Mouse (Mus musculus) heart, adult 9 months (tissue): ENCODE data around the gene Arpc2.
A peak's percentile ranks its signal among the peaks of the same experiment; 100 is the strongest.

Source experiments
- DNase-seq, 2 experiments: peaks; one replicate each; pipeline ENCODE4 v3.0.0; 2022; ENCODE audit warnings: low spot score in 2 of 2

The Arpc2 gene

DNA sequence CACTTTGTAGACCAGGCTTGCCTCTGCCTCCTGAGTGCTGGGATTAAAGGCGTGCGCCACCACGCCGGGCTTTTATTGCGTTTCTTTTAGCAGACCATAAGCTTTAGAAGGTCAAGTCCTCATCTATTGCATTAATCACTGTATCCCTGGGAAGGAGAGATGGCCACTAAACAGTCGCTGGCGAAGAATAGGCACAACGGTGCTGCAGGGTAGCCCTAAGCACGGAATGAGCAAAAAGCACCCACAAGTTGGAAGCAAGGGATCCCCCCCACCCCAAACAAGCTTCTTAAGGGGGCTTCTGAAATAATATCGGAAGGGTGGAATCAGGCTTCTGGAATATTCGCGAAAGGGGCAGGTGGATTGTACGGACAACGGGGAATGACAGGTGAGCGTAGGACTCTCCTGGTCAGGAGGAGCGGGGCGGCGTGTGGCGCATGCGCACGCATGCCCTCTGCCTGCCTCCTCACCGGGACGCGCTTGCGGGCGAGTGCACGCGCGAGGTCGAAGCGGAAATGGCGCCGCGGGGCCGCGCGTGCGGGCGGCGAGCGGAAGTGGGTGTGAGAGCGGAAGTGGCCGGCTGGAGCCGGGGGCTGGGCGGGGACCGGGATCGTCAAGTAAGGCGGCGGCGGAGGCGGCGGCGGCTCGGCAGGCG is at the start of gene Arpc2:
Arpc2 (plus strand) TSS at position 147 of the 652 bp plus-strand sequence.
- DNase-seq: peak; percentile 98 to 99

DNA sequence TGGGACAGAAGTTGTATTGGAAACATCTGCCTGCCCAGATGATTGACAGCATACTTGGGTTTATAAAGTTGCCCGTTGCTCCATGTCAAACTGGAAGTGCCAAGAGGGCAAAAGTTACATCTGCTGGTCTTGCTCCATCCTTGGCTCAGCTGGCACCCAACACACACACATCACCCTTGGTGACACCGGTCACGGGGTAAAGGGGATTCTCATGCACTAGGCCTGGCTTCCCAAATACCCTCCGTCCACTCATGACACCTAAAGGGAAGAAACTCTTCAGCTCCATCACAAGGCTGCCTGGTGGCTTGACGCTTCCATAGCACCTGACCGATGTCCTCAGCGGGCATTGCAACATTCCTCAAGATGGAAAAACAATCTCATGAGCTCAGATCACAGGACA is 45.4 kb upstream of the Arpc2 start:
- no peak for DNase-seq

GRCm38 (mm10) chr1:74192711-74193110 is 43.2 kb upstream of the Arpc2 start:
- DNase-seq: no peak

DNA sequence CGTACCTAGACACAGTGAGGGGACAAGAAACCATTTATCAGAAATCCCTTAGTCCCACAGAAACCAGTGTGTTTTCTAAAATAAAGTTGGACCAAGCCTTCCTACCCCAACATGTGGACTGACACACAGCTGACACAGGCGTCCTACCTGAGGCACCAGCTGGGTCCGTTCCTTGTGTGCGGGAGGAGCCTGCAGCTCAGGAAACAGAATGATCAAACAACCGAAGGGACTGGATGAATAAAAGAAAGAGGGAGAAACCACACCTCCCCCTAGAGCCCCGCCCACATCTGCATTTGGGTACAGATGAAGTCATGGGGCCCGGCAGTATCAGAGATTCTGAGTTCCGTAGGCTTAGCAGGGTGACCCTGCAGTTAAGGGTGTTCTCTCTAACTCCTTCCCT is 41.4 kb upstream of the Arpc2 start, which contains the start of gene Cxcr1:
Cxcr1 (minus strand) TSS at position 187 of the 400 bp plus-strand sequence.
- no peak for DNase-seq

GRCm38 (mm10) chr1:74195961-74196360 is 39.9 kb upstream of the Arpc2 start:
- DNase-seq: no peak

GRCm38 (mm10) chr1:74196621-74197419 is 39.1 kb upstream of the Arpc2 start:
- DNase-seq: no peak

DNA sequence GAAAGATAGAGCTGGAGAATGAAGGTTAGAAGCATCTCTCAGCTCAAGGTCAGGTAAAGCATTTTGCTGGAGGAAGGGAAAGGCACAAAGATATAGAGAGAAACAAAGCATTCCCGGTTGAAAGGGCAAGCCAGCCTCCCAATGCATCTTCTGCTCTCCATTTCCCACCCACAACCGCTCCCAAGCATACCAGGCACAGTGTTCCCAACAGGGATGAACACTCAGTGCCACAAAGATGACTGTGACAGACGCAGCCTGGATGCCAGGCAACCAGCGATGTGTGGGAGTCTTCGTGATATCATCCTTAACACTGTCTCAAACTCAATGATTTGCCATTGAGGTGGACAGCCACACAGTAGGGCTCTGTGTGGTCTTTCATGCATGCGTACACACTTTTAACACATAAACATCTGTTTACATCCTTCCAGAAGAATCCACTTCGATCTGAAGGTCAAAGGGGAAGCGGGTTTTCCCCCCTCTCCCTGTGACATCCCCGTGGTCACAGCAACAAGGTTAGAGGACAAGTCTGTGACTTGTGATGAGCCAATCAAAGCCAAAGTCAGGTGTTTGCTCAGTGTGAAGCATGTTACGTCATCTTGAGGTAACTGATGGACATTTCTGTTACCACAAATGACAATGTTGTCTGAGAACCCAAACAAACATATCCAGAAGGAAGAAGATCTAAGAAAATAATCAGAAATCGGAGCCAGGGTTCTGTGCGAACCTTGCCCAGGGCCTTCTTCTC is 38.0 kb upstream of the Arpc2 start:
- no peak for DNase-seq

DNA sequence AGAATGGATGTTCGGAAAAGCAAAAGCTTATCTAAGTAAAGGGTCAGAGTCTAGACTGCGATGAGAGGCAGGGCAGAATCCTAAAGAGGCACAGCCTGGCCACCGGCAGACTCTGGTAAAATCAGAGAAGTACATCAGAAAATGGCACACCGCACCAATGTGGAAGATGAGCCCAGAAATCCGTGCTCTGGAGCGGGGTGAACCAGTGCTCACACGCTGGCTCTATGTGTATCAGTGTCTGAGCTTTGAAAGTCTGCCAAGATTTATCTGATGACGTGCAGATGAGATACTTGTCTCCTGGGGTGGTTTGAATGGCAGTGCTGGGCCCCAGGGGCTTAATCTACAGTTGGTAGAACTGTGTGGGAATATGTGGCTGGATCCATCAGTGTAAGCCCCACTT is 36.8 kb upstream of the Arpc2 start:
- no peak for DNase-seq

DNA sequence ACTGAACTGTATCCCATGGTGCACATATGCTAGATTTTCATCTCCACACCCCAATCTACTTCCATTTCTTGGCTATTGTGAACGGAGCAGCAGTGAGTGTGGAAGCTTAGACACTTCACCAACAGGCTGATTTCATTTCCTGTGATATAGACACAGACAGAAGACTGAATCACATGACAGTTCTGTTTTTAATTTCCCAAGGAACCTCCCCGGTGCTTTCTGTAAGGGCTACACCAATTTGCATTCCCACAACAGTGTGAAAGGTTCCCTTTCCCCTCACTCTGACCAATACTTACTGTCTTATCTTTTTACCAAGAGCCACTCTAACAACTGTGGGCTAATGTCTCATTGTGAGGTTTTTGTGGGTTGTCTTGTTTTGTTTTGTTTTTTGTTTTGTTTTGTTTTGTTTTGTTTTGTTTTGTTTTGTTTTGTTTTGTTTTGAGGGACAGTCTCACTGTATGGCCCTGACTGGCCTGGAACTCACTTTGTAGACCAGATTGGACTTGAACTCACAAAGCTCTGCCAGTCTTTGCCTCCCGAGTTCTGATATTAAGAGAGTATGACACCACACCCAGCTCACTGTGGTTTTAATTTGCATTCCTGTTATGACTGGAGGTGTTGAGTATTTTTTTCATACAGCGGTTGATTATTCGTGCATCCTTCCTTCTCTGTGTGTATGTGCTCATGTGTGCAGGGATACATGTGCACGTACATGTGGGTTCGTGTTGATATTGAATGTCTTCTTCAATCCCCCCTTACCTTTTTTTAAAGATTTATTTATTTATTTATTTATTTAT is 34.6 kb upstream of the Arpc2 start:
- DNase-seq: no peak

DNA sequence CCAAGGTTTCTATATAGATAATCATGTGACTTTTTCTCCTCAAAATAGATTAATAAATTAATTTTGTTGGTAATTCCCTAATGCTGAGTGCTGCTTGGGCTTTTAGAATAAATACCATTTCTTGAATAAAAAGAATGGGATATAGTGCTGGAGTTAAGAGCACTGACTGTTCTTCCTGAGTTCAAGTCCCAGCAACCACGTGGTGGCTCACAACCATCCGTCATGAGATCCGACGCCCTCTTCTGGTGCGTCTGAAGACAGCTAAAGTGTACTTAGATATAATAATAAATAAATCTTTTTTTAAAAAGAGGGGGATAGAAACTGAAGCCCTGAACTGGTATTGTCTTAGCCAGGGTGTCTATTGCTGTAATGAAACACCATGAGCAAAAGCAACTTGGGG is 32.4 kb upstream of the Arpc2 start:
- no peak for DNase-seq

- peak in 1 of 2 experiments; percentile 25 for DNase-seq
These were observed 30.0 kb upstream of the Arpc2 start for GRCm38 (mm10) chr1:74205881-74206280.

GRCm38 (mm10) chr1:74206642-74207041 is 29.2 kb upstream of the Arpc2 start:
- DNase-seq: no peak

DNA sequence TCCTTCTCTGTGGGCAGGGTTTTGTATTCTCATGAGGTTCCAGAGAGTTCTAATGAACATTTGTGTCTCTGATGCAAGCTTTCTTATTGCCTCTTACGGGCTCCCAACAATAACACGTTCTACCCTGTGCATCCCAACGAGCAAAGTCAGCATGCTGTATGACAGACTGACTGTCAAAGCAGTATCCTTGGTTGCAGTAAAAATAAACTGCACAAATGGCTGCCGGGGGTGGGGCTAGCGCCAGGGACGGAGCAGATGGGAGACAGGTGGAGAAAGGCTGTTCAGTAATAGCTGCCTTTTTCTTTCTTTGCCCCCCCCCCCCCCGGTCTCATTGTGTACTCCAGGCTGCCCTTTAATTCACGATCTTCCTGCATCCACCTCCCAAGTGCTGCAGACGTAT is 28.0 kb upstream of the Arpc2 start:
- DNase-seq: no peak

DNA sequence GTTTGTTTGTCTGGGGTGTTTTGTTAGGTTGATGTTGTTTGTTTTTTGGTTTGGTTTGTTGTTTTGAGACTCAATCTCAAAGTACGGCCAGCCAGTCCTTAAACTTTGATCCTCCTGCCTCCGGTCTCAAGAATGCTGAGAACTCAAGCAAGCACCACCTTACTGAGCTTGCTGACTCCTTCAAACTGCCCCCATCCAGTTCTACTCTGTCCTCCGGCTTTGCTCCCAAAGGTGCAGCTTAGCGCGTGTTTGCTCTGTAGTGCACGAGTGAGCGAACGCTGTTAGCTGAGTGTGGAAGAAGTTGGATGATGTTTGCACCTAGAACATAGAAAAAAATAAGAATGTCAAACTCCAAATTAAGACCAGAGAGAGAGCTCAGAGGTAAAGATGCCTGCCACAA is 26.9 kb upstream of the Arpc2 start:
- no peak for DNase-seq

GRCm38 (mm10) chr1:74219922-74220321 is 16.0 kb upstream of the Arpc2 start:
- DNase-seq: no peak

DNA sequence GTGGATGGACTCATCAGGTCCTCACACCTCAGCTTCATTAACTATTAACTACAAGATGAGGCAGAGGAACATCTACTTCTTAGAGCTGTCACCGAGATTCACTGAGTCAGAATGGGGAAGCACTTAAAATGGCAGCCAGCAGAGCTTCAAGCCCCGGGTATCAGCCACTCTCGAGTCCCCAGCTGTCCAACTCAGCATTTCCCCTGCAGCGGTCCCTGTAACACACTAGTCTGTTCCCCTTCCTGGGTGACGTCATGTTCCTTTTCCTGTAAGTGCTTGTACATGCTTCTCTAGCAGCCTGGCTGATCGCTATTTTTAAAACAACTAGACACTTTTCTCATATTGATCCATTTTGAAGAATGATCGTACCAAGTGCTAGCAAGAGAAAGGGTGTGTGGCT is 8.6 kb upstream of the Arpc2 start:
- DNase-seq: peak; percentile 74 to 83

DNA sequence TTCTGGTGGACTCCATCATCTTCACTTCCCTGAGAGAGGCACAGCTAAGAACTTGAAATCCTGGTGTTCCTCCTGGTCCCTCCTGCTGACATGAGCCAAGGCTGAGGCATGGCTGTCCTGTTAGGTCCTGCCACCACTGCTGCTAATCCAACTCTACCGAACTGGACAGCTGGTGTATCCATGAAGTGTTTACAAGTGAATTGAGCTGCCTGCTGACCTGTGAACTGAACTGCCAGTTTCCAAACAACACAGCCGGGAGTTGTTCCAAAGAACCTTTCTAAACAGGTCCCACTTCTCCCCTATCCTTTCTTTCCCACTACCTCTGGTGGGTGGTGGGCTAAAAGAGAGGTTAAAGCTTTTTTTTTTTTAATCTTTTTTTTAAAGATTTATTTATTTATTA is 5.9 kb upstream of the Arpc2 start:
- DNase-seq: no peak

GRCm38 (mm10) chr1:74230992-74231391 is 4.9 kb upstream of the Arpc2 start:
- no peak for DNase-seq

- DNase-seq: peak; percentile 43 to 57
These were observed 870 bp downstream of the Arpc2 start for GRCm38 (mm10) chr1:74236590-74237317.

GRCm38 (mm10) chr1:74237671-74238070 is 1.8 kb downstream of the Arpc2 start:
- DNase-seq: peak in 1 of 2 experiments; percentile 28

DNA sequence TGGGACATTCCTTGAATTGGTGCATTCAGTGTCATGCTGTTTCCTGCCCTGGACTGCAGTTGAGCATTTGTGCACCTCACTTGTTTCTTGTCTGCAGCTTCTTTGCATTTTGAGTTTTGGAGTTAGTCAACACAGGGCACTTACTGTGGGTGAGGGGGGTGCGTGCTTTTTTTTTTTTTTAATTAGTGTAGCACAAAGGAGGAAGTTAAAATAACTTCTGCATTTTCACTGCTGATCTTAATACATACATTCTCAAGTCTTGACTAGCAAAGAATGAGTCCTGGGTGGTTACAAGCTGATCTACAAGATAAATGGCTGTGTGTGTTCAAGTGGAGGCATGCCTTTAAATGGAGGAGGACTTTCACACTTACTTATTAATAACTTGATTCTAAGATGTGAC is 2.3 kb downstream of the Arpc2 start:
- no peak for DNase-seq
